Mouse (Mus musculus) hindbrain, embryonic 11.5 days (tissue): ENCODE results near the gene Lbhd1. TPM values are rescaled to one million over a fixed set of nuclear protein-coding genes. Genes with fewer than 3 reads are reported as not detected.
A peak's percentile ranks its signal among the peaks of the same experiment; 100 is the strongest.

ENCODE experiments used
- ATAC-seq: fragments of 200-750 bp; cut with Nextera tagmentation; 2 replicates; pipeline ENCODE4 v1.8.0; 2017; ENCODE audit warnings: mild to moderate bottlenecking, moderate TSS enrichment, moderate library complexity; ENCODE audit not compliant: low FRiP score
- DNase-seq: peaks from one replicate; pipeline ENCODE4 v3.0.0-alpha.2; 2015; ENCODE audit warnings: low spot score
- H3K27ac ChIP-seq: fragments of 300-500 bp; sonication (generic); 2 replicates; pipeline ENCODE4 v1.5.1; 2014; ENCODE audit warnings: mild to moderate bottlenecking, low read depth, low read length
- H3K27me3 ChIP-seq: fragments of 300-500 bp; sonication (generic); 2 replicates; pipeline ENCODE4 v1.6.1; 2014; ENCODE audit warnings: mild to moderate bottlenecking, low read length, moderate library complexity, mixed read lengths; ENCODE audit not compliant: control insufficient read depth, insufficient read depth
- H3K36me3 ChIP-seq: fragments of 300-500 bp; sonication (generic); 2 replicates; pipeline ENCODE4 v1.6.1; 2014; ENCODE audit warnings: mild to moderate bottlenecking, low read length, moderate library complexity, mixed read lengths; ENCODE audit not compliant: control insufficient read depth, insufficient read depth
- H3K4me1 ChIP-seq: fragments of 300-500 bp; sonication (generic); replicated peaks from 2 replicates; pipeline ENCODE4 v1.6.1; 2014; ENCODE audit warnings: low read length, mixed read lengths; ENCODE audit not compliant: control insufficient read depth, insufficient read depth
- H3K4me2 ChIP-seq: fragments of 300-500 bp; sonication (generic); replicated peaks from 2 replicates; pipeline ENCODE4 v1.6.1; 2014; ENCODE audit warnings: mild to moderate bottlenecking, low read depth, low read length
- H3K4me3 ChIP-seq: fragments of 300-500 bp; sonication (generic); 2 replicates; pipeline ENCODE4 v1.5.1; 2014; ENCODE audit warnings: low read depth, low read length
- H3K9ac ChIP-seq: fragments of 300-500 bp; sonication (generic); 2 replicates; pipeline ENCODE4 v1.6.1; 2014; ENCODE audit warnings: low read depth, low read length
- H3K9me3 ChIP-seq: fragments of 300-500 bp; sonication (generic); 2 replicates; pipeline ENCODE4 v1.6.1; 2016; ENCODE audit warnings: low read length; ENCODE audit not compliant: control insufficient read depth
- WGBS: fragments of 180-500 bp; shearing (Covaris S2); extraction: QIAGEN DNeasy Blood & Tissue Kit; methylation state at CpG from one replicate; pipeline ENCODE4 v1.1.7; 2014; 5-methylcytosine and 5-hydroxymethylcytosine counted together
- polyA plus RNA-seq: library from polyadenylated mRNA; unstranded; fragments of >200 nt; fragmentation: Nextera tagmentation; extraction: Ambion mirVana; gene quantifications from 2 replicates; pipeline ENCODE4 v1.2.1, GENCODE M21; 2014

Lbhd1 gene
- polyA plus RNA-seq, 1 experiment from 2014 or later: 103 TPM

DNA sequence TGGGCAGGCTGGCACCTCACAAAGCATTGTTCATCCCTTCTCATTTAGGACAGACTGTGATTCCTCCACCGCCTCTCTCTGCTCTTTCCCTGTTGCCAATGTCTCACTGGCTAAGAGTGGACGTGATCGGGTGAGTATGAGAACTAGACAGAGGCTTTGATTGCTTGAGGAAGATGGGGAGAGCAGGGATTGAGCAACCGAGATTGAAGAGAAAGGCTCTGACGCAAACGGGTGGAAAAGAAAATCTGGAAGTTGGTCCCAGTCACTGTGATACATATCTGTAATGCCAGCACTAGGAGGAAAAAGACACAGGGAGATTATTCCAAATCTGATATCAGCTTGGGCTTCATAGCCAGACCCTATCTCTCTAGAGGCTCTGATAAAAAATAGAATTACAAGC lies 40.6 kb upstream of the Lbhd1 start:
- H3K9ac ChIP-seq: no peak overlapping the region
- no peaks in the 10 kb centered on the region for H3K27me3 ChIP-seq
- WGBS: 91% methylated on average over 6 of the region's 6 CpGs
- H3K9me3 ChIP-seq: no peaks in the 10 kb centered on the region
- peaks cover 6% of the 10 kb centered on the region; the same call in 1 of the 2 replicates for H3K4me1 ChIP-seq
- H3K4me3 ChIP-seq: no peak overlapping the region
- H3K4me2 ChIP-seq: no peak overlapping the region
- H3K36me3 ChIP-seq: 0 out of 2 replicates have a peak, but pooled peaks cover 9% of the 10 kb centered on the region
- DNase-seq: no peak
- no peak for ATAC-seq
- no peak overlapping the region for H3K27ac ChIP-seq

DNA sequence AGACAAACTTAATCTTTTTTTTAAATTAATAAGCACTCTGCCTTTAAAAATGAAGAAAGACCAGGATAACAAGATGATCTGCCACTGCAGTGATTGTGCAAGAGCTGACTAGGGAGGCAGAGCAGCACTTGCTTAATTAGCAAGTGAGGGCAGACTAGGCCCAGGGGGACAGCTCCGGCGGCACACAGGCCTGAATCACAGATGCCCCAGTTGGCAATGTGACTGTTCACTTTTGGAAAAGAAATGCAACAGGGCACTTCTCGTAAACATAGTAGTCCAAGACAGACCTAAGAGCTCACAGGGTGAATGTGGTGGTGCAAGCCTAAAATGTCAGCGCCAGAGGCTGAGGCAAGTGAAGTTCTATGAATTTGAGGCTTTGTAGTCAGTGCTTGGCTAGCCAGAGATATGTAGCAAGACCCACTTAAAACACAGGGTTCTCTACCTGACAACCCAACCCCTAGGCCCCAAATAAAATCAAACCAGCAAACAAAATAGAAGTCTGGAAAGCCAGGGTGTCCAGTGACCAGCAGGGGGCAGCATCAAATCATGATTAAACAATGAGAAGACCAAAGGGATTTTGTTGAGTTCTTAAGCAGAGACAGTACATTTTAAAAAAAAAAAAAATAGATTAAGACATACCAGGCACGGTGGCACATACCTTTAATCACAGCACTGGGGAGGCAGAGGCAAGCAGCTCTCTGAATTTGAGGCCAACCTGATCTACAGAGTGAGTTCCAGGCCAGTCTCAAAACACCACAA lies 39.0 kb upstream of the Lbhd1 start:
- H3K36me3 ChIP-seq: 0 out of 2 replicates have a peak, but pooled peaks cover 9% of the 10 kb centered on the region

GRCm38 (mm10) chr19:8848356-8848755 lies 35.2 kb upstream of the Lbhd1 start:
- no peaks in the 10 kb centered on the region; the same call in 1 of the 2 replicates for H3K4me1 ChIP-seq
- WGBS: 68% methylated on average over 5 of the region's 5 CpGs

More for the DNA sequence above, 39.0 kb upstream of the Lbhd1 start:
- Histone ChIP-seq H3K9me3 (no peaks in the 10 kb centered on the region), H3K4me3 (no peak overlapping the region), H3K27me3 (no peaks in the 10 kb centered on the region), H3K9ac (no peak overlapping the region), H3K4me1 (peaks cover 6% of the 10 kb centered on the region; the same call in 1 of the 2 replicates), H3K27ac (no peak overlapping the region), H3K4me2 (no peak overlapping the region)
- ATAC-seq (no peak), DNase-seq (peak; percentile 86)
- 73% methylated on average over 5 of the region's 5 CpGs for WGBS

GRCm38 (mm10) chr19:8850402-8850901 lies 33.1 kb upstream of the Lbhd1 start, which contains the start of gene Lrrn4cl:
Lrrn4cl (plus strand) TSS chr19:8850768.
- H3K9me3 ChIP-seq: no peaks in the 10 kb centered on the region
- H3K4me2 ChIP-seq: no peak within 1 kb of the TSS
- H3K27me3 ChIP-seq: no peaks in the 10 kb centered on the region
- H3K4me3 ChIP-seq: no peak within 1 kb of the TSS
- no peak within 1 kb of the TSS for H3K27ac ChIP-seq
- ATAC-seq: no peak
- 24% methylated on average over 7 of the region's 7 CpGs for WGBS
- peak; percentile 37 for DNase-seq
- H3K4me1 ChIP-seq: no peaks in the 10 kb centered on the region; the same call in 1 of the 2 replicates
- H3K36me3 ChIP-seq: 0 out of 2 replicates have a peak, but pooled peaks cover 9% of the 10 kb centered on the region
- no peak within 1 kb of the TSS for H3K9ac ChIP-seq

More at GRCm38 (mm10) chr19:8848356-8848755, 35.2 kb upstream of the Lbhd1 start:
- no peak for DNase-seq
- Histone ChIP-seq H3K4me2 (no peak overlapping the region), H3K36me3 (0 out of 2 replicates have a peak, but pooled peaks cover 9% of the 10 kb centered on the region), H3K9ac (no peak overlapping the region), H3K27ac (no peak overlapping the region), H3K4me3 (no peak overlapping the region), H3K9me3 (no peaks in the 10 kb centered on the region), H3K27me3 (no peaks in the 10 kb centered on the region)
- no peak for ATAC-seq

GRCm38 (mm10) chr19:8851639-8852038 lies 31.9 kb upstream of the Lbhd1 start:
- 55% methylated on average over 7 of the region's 7 CpGs for WGBS
- ATAC-seq (no peak), DNase-seq (no peak)
- H3K4me1 ChIP-seq: no peaks in the 10 kb centered on the region; the same call in 1 of the 2 replicates
- H3K9ac ChIP-seq: no peak overlapping the region
- H3K27ac ChIP-seq: no peak overlapping the region
- no peaks in the 10 kb centered on the region for H3K9me3 ChIP-seq
- 0 out of 2 replicates have a peak, but pooled peaks cover 5% of the 10 kb centered on the region for H3K36me3 ChIP-seq
- no peak overlapping the region for H3K4me3 ChIP-seq
- no peaks in the 10 kb centered on the region for H3K27me3 ChIP-seq
- H3K4me2 ChIP-seq: no peak overlapping the region

- no peak for ATAC-seq
- no peak overlapping the region for H3K4me3 ChIP-seq
- WGBS: 60% methylated on average over 10 of the region's 10 CpGs
These were observed 31.1 kb upstream of the Lbhd1 start for GRCm38 (mm10) chr19:8852236-8852928.

DNA sequence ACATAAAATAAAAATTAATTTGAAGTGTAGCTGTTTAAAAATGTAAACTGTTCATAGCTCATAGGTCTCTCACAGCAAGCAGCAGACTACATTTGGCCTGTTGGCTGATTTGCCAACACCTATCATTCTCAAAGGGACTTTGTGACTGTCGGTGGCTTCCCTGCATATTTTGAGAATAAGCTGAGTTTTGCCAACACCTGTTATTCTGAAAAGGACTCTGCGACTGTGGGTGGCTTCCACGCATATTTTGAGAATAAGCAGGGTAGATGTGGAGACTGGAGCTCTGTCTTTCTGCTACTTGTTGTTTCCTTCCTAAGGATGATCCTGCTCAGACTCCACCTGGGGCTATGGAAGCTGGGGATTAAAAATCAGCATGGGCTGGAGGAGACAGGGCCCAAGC lies 30.4 kb upstream of the Lbhd1 start:
- Histone ChIP-seq H3K27me3 (no peaks in the 10 kb centered on the region), H3K4me1 (no peaks in the 10 kb centered on the region; the same call in 1 of the 2 replicates), H3K36me3 (no peaks in the 10 kb centered on the region), H3K9ac (no peak overlapping the region), H3K4me2 (no peak overlapping the region), H3K9me3 (no peaks in the 10 kb centered on the region), H3K27ac (no peak overlapping the region), H3K4me3 (no peak overlapping the region)
- 82% methylated on average over 3 of the region's 3 CpGs for WGBS
- ATAC-seq (no peak), DNase-seq (no peak)

More at GRCm38 (mm10) chr19:8852236-8852928, 31.1 kb upstream of the Lbhd1 start:
- no peak overlapping the region for H3K4me2 ChIP-seq
- no peak overlapping the region for H3K27ac ChIP-seq
- no peaks in the 10 kb centered on the region for H3K9me3 ChIP-seq
- no peaks in the 10 kb centered on the region for H3K27me3 ChIP-seq
- 0 out of 2 replicates have a peak, but pooled peaks cover 1% of the 10 kb centered on the region for H3K36me3 ChIP-seq
- H3K9ac ChIP-seq: no peak overlapping the region
- DNase-seq: no peak
- H3K4me1 ChIP-seq: no peaks in the 10 kb centered on the region; the same call in 1 of the 2 replicates

GRCm38 (mm10) chr19:8857689-8858088 lies 25.8 kb upstream of the Lbhd1 start:
- Histone ChIP-seq H3K27ac (no peak overlapping the region), H3K27me3 (no peaks in the 10 kb centered on the region), H3K4me3 (no peak overlapping the region), H3K4me1 (no peaks in the 10 kb centered on the region), H3K9ac (no peak overlapping the region), H3K4me2 (no peak overlapping the region), H3K9me3 (no peaks in the 10 kb centered on the region), H3K36me3 (no peaks in the 10 kb centered on the region)
- DNase-seq (peak; percentile 56), ATAC-seq (no peak)
- 43% methylated on average over 4 of the region's 4 CpGs for WGBS
